Mouse (Mus musculus) liver, embryonic 12.5 days (tissue): Measurements from ENCODE around the gene Mad1l1. TPM values are rescaled to one million over a fixed set of nuclear protein-coding genes. Genes with fewer than 3 reads are reported as not detected.
A peak's percentile ranks its signal among the peaks of the same experiment; 100 is the strongest.

Experiments
- ATAC-seq: fragments of 200-750 bp; cut with Nextera tagmentation; 2 replicates; pipeline ENCODE4 v1.8.0; 2017; ENCODE audit warnings: moderate number of reproducible peaks, mild to moderate bottlenecking, moderate library complexity
- H3K27ac ChIP-seq: fragments of 300-500 bp; sonication (generic); 2 replicates; pipeline ENCODE4 v1.5.1; 2016; ENCODE audit warnings: mild to moderate bottlenecking
- H3K27me3 ChIP-seq: fragments of 300-500 bp; sonication (generic); replicated peaks from 2 replicates; pipeline ENCODE4 v1.6.1; 2016; ENCODE audit warnings: mild to moderate bottlenecking, moderate library complexity
- H3K36me3 ChIP-seq: fragments of 300-500 bp; sonication (generic); 2 replicates; pipeline ENCODE4 v1.6.1; 2016; ENCODE audit warnings: mild to moderate bottlenecking, moderate library complexity
- H3K4me1 ChIP-seq: fragments of 300-500 bp; sonication (generic); 2 replicates; pipeline ENCODE4 v1.6.1; 2016
- H3K4me2 ChIP-seq: fragments of 300-500 bp; sonication (generic); 2 replicates; pipeline ENCODE4 v1.6.1; 2016; ENCODE audit warnings: mild to moderate bottlenecking, moderate library complexity
- H3K4me3 ChIP-seq: fragments of 300-500 bp; sonication (generic); 2 replicates; pipeline ENCODE4 v1.5.1; 2016; ENCODE audit warnings: mild to moderate bottlenecking, moderate library complexity
- H3K9ac ChIP-seq: fragments of 300-500 bp; sonication (generic); 2 replicates; pipeline ENCODE4 v1.6.1; 2016; ENCODE audit warnings: mild to moderate bottlenecking, moderate library complexity
- H3K9me3 ChIP-seq: fragments of 300-500 bp; sonication (generic); replicated peaks from 2 replicates; pipeline ENCODE4 v1.6.1; 2016; ENCODE audit warnings: mild to moderate bottlenecking, moderate library complexity
- WGBS: fragments of 180-500 bp; shearing (Covaris S2); methylation state at CpG from one replicate; pipeline ENCODE4 v1.1.7; 2016; ENCODE audit not compliant: insufficient replicate concordance; 5-methylcytosine and 5-hydroxymethylcytosine counted together
- polyA plus RNA-seq: library from polyadenylated mRNA; unstranded; fragments of >200 nt; fragmentation: Nextera tagmentation; extraction: Ambion mirVana; gene quantifications from 2 replicates; pipeline ENCODE4 v1.2.1, GENCODE M21; 2016

The Mad1l1 gene
- polyA plus RNA-seq, 1 experiment from 2014 or later: 33.6 TPM

GRCm38 (mm10) chr5:140141336-140141735 is 180.0 kb downstream of the Mad1l1 start:
- Histone ChIP-seq H3K27ac (no peak overlapping the region), H3K4me2 (no peak overlapping the region), H3K36me3 (peaks cover 20% of the 10 kb centered on the region), H3K27me3 (no peaks in the 10 kb centered on the region), H3K9ac (no peak overlapping the region), H3K9me3 (no peaks in the 10 kb centered on the region), H3K4me1 (no peaks in the 10 kb centered on the region), H3K4me3 (no peak overlapping the region)
- 73% methylated on average over 4 of the region's 4 CpGs for WGBS
- no peak for ATAC-seq

DNA sequence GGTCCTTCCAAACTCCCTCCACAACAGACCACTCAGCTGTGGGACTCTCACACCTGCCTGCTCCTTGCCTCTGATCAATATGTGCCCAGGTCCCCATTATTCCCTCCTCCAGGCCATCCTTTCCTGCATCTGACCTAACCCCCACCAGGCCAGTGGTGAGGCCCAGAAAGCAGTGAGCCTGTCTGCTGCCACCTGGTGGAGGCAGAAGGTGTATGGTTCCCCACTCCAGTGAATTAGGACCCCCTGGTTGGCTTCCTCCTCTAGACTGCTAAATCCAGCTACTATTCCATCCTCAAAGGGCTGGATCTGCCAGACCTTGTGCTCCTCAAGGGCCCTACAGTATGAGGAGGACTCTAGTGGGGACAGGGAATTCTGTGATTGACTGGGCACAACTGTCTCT is 181.1 kb downstream of the Mad1l1 start:
- peaks cover 23% of the 10 kb centered on the region for H3K36me3 ChIP-seq
- H3K4me2 ChIP-seq: no peak overlapping the region
- no peak overlapping the region for H3K27ac ChIP-seq
- no peak for ATAC-seq
- no peaks in the 10 kb centered on the region for H3K9me3 ChIP-seq
- no peaks in the 10 kb centered on the region for H3K4me1 ChIP-seq
- H3K27me3 ChIP-seq: no peaks in the 10 kb centered on the region
- no peak overlapping the region for H3K4me3 ChIP-seq
- no peak overlapping the region for H3K9ac ChIP-seq

GRCm38 (mm10) chr5:140135734-140136625 is 185.4 kb downstream of the Mad1l1 start:
- no peaks in the 10 kb centered on the region for H3K9me3 ChIP-seq
- H3K9ac ChIP-seq: no peak overlapping the region
- 83% methylated on average over 8 of the region's 8 CpGs for WGBS
- H3K4me2 ChIP-seq: no peak overlapping the region
- peaks cover 30% of the 10 kb centered on the region for H3K36me3 ChIP-seq
- no peak for ATAC-seq
- H3K4me3 ChIP-seq: no peak overlapping the region
- H3K27ac ChIP-seq: no peak overlapping the region
- 0 out of 2 replicates have a peak, but pooled peaks cover 4% of the 10 kb centered on the region for H3K4me1 ChIP-seq
- H3K27me3 ChIP-seq: no peaks in the 10 kb centered on the region

GRCm38 (mm10) chr5:140134021-140134420 is 187.3 kb downstream of the Mad1l1 start:
- 77% methylated on average over 7 of the region's 7 CpGs for WGBS
- no peak for ATAC-seq
- H3K27ac ChIP-seq: no peak overlapping the region
- H3K4me3 ChIP-seq: no peak overlapping the region
- H3K36me3 ChIP-seq: peaks cover 32% of the 10 kb centered on the region
- no peaks in the 10 kb centered on the region for H3K9me3 ChIP-seq
- H3K9ac ChIP-seq: no peak overlapping the region
- H3K4me1 ChIP-seq: 0 out of 2 replicates have a peak, but pooled peaks cover 4% of the 10 kb centered on the region
- H3K4me2 ChIP-seq: no peak overlapping the region
- H3K27me3 ChIP-seq: no peaks in the 10 kb centered on the region

- WGBS: 89% methylated on average over 9 of the region's 9 CpGs
- H3K9me3 ChIP-seq: no peaks in the 10 kb centered on the region
- no peak overlapping the region for H3K4me2 ChIP-seq
- ATAC-seq: no peak
- H3K27ac ChIP-seq: no peak overlapping the region
- no peak overlapping the region for H3K9ac ChIP-seq
- no peaks in the 10 kb centered on the region for H3K27me3 ChIP-seq
- H3K36me3 ChIP-seq: peaks cover 29% of the 10 kb centered on the region; the same call in 1 of the 2 replicates
- 0 out of 2 replicates have a peak, but pooled peaks cover 4% of the 10 kb centered on the region for H3K4me1 ChIP-seq
- H3K4me3 ChIP-seq: no peak overlapping the region
These were observed 192.9 kb downstream of the Mad1l1 start for GRCm38 (mm10) chr5:140128414-140128981.

DNA sequence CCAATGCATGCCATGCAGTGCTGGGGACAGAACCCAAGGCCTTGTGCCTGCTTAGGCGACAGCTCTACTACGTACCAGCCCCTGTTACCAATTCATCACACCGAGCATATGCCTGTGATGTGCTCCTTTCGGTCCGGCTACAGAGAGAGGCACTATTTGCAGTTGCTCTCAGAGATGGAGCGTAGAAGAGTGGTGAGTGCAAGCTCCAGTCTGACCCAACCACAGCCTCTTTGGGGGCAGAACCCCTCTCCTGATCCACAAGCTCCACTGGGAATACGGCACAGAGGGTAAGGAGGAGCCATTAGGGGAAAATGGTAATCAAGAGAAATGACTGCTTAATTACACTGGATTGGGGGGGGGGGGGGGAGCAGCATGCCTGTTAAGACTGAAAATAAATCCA is 193.4 kb downstream of the Mad1l1 start:
- Histone ChIP-seq H3K4me3 (no peak overlapping the region), H3K27ac (no peak overlapping the region), H3K4me2 (no peak overlapping the region), H3K9me3 (no peaks in the 10 kb centered on the region), H3K27me3 (no peaks in the 10 kb centered on the region), H3K4me1 (0 out of 2 replicates have a peak, but pooled peaks cover 2% of the 10 kb centered on the region), H3K36me3 (peaks cover 32% of the 10 kb centered on the region; the same call in 1 of the 2 replicates), H3K9ac (no peak overlapping the region)
- WGBS: 89% methylated on average over 7 of the region's 7 CpGs
- ATAC-seq: no peak

GRCm38 (mm10) chr5:140124626-140125025 is 196.7 kb downstream of the Mad1l1 start:
- no peaks in the 10 kb centered on the region for H3K9me3 ChIP-seq
- no peak for ATAC-seq
- 72% methylated on average over 1 of the region's 1 CpGs for WGBS
- no peak overlapping the region for H3K4me2 ChIP-seq
- no peaks in the 10 kb centered on the region for H3K4me1 ChIP-seq
- H3K9ac ChIP-seq: no peak overlapping the region
- peaks cover 11% of the 10 kb centered on the region; the same call in 1 of the 2 replicates for H3K36me3 ChIP-seq
- no peak overlapping the region for H3K27ac ChIP-seq
- no peak overlapping the region for H3K4me3 ChIP-seq
- no peaks in the 10 kb centered on the region for H3K27me3 ChIP-seq

DNA sequence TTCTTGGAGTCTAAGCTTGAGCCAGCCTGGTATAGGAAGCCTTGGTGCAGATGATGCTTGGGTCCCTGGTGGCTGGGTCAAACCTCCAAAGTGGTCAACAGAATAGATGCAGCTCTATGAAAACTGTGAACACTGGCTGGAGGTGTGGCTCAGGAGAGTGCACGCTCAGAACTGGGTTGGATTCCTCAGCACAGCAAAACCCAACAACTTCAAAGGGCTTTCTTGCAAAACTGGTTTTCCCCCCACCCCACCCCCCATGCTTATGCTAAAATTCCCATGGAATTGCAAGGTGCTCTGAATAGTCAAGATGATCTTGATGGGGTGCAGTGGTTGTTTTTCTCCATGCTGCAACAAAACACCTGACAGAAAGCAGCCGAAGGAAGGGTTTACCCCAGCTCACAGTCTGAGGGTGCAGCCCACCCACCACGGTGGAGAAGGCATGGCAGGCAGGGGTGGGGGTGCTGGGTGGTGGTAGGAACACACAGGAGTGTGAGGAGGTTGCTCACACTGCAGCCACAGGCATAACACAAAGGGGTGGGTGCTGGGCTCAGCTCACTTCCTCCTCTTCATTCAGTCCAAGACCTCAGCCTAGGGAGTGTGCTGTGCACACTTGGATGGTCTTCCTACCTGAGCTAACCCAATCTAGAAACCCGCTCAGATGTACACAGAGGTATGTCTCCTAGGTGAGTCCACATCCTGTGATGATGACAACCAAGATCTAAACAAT is 197.5 kb downstream of the Mad1l1 start:
- WGBS: 73% methylated on average over 4 of the region's 4 CpGs
- Histone ChIP-seq H3K4me2 (no peak overlapping the region), H3K27ac (no peak overlapping the region), H3K9me3 (no peaks in the 10 kb centered on the region), H3K4me3 (no peak overlapping the region), H3K36me3 (peaks cover 13% of the 10 kb centered on the region; the same call in 1 of the 2 replicates), H3K9ac (no peak overlapping the region), H3K27me3 (no peaks in the 10 kb centered on the region), H3K4me1 (no peaks in the 10 kb centered on the region)
- ATAC-seq: no peak

DNA sequence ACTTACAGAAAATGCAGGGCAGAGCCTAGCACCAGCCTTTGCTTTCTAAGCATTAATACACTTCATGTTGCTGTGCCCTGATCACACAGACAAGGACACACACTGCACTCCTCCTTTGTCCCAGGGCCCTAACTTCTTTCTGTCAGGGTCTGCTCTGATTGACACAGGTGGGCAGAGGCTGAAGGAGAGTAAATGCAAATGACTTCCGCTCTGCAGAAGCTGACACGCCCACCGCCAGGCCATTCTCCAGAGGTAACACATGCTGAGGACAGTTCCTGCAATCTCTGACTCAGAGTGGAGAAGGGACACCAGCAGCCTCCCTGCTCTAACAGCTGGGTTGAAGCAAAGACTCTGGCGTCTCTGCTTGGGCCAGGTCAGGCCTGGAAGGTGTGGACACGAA is 198.2 kb downstream of the Mad1l1 start:
- Histone ChIP-seq H3K9ac (no peak overlapping the region), H3K4me3 (no peak overlapping the region), H3K9me3 (no peaks in the 10 kb centered on the region), H3K4me1 (no peaks in the 10 kb centered on the region), H3K27me3 (no peaks in the 10 kb centered on the region), H3K27ac (no peak overlapping the region), H3K4me2 (no peak overlapping the region), H3K36me3 (peaks cover 17% of the 10 kb centered on the region; the same call in 1 of the 2 replicates)
- WGBS: 66% methylated on average over 5 of the region's 5 CpGs
- no peak for ATAC-seq

DNA sequence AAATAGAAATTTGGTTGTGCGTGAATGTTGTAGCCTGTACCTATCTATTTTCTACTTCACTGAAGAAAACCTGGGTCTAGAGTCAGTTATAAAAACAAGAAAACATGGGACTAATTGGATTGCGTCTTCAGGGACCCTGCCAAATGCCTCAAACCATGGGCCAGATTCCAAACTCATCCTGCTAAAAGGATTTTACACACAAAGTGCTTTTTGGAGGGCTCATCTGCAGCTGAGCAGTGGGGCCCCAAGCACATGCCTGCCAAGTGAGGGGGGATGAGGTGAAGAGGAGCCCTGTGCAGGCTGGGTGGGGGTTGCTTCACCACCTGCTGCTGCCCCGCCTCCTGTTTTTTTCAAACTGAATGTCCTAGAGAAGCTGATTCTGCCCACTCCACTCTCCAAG is 199.4 kb downstream of the Mad1l1 start:
- Histone ChIP-seq H3K4me1 (no peaks in the 10 kb centered on the region), H3K36me3 (peaks cover 16% of the 10 kb centered on the region; the same call in 1 of the 2 replicates), H3K27ac (no peak overlapping the region), H3K4me2 (no peak overlapping the region), H3K9ac (no peak overlapping the region), H3K9me3 (no peaks in the 10 kb centered on the region), H3K4me3 (no peak overlapping the region), H3K27me3 (no peaks in the 10 kb centered on the region)
- 80% methylated on average over 3 of the region's 3 CpGs for WGBS
- ATAC-seq: no peak

GRCm38 (mm10) chr5:140118921-140119320 is 202.4 kb downstream of the Mad1l1 start:
- Histone ChIP-seq H3K4me1 (peaks cover 22% of the 10 kb centered on the region), H3K4me3 (no peak overlapping the region), H3K27me3 (no peaks in the 10 kb centered on the region), H3K36me3 (peaks cover 33% of the 10 kb centered on the region), H3K27ac (no peak overlapping the region), H3K9ac (no peak overlapping the region), H3K4me2 (no peak overlapping the region), H3K9me3 (no peaks in the 10 kb centered on the region)
- ATAC-seq: no peak
- WGBS: 83% methylated on average over 3 of the region's 3 CpGs

GRCm38 (mm10) chr5:140117968-140118367 is 203.4 kb downstream of the Mad1l1 start:
- Histone ChIP-seq H3K27me3 (no peaks in the 10 kb centered on the region), H3K9ac (no peak overlapping the region), H3K4me2 (no peak overlapping the region), H3K4me3 (no peak overlapping the region), H3K36me3 (peaks cover 33% of the 10 kb centered on the region), H3K4me1 (peaks cover 22% of the 10 kb centered on the region), H3K27ac (peak overlapping the region; percentile 38; the same call in 1 of the 2 replicates), H3K9me3 (no peaks in the 10 kb centered on the region)
- 0 out of 2 replicates have a peak, but pooled peaks have one; percentile 26 for ATAC-seq
